Mouse (Mus musculus) midbrain, embryonic 16.5 days (tissue): Measurements from ENCODE around the gene Tmem110. TPM values are rescaled to one million over a fixed set of nuclear protein-coding genes. Genes with fewer than 3 reads are reported as not detected.

ENCODE experiments used
- ATAC-seq: fragments of 200-750 bp; cut with Nextera tagmentation; 2 replicates; pipeline ENCODE4 v1.8.0; 2017; ENCODE audit warnings: moderate TSS enrichment
- H3K27ac ChIP-seq: fragments of 300-500 bp; sonication (generic); 2 replicates; pipeline ENCODE4 v1.5.1; 2014; ENCODE audit warnings: mild to moderate bottlenecking, low read length, mixed read lengths
- H3K27me3 ChIP-seq: fragments of 300-500 bp; sonication (generic); 2 replicates; pipeline ENCODE4 v1.6.1; 2014; ENCODE audit warnings: low read depth, low read length, mixed read lengths; ENCODE audit not compliant: control insufficient read depth, insufficient read depth
- H3K36me3 ChIP-seq: fragments of 300-500 bp; sonication (generic); 2 replicates; pipeline ENCODE4 v1.6.1; 2014; ENCODE audit warnings: mild to moderate bottlenecking, low read length, moderate library complexity, mixed read lengths; ENCODE audit not compliant: control insufficient read depth, insufficient read depth
- H3K4me1 ChIP-seq: fragments of 300-500 bp; sonication (generic); 2 replicates; pipeline ENCODE4 v1.6.1; 2014; ENCODE audit warnings: mild to moderate bottlenecking, low read length, mixed read lengths; ENCODE audit not compliant: control insufficient read depth, insufficient read depth
- H3K4me2 ChIP-seq: fragments of 300-500 bp; sonication (generic); 2 replicates; pipeline ENCODE4 v1.6.1; 2014; ENCODE audit warnings: mild to moderate bottlenecking, low read length, mixed read lengths
- H3K4me3 ChIP-seq: fragments of 300-500 bp; sonication (generic); 2 replicates; pipeline ENCODE4 v1.5.1; 2014; ENCODE audit warnings: low read depth, mild to moderate bottlenecking, low read length, moderate library complexity, mixed read lengths
- H3K9ac ChIP-seq: fragments of 300-500 bp; sonication (generic); 2 replicates; pipeline ENCODE4 v1.6.1; 2014; ENCODE audit warnings: low read depth, low read length, mixed read lengths
- H3K9me3 ChIP-seq: fragments of 300-500 bp; sonication (generic); replicated peaks from 2 replicates; pipeline ENCODE4 v1.6.1; 2014; ENCODE audit warnings: mild to moderate bottlenecking, low read length, mixed read lengths; ENCODE audit not compliant: control insufficient read depth, poor library complexity, severe bottlenecking
- WGBS: fragments of 180-500 bp; shearing (Covaris S2); extraction: QIAGEN DNeasy Blood & Tissue Kit; methylation state at CpG from one replicate; pipeline ENCODE4 v1.1.7; 2014; 5-methylcytosine and 5-hydroxymethylcytosine counted together
- polyA plus RNA-seq: library from polyadenylated mRNA; unstranded; fragments of >200 nt; fragmentation: Nextera tagmentation; extraction: Ambion mirVana; gene quantifications from 2 replicates; pipeline ENCODE4 v1.2.1, GENCODE M21; 2015

Gene Tmem110
- polyA plus RNA-seq, 1 experiment from 2014 or later = 22.3 TPM

DNA sequence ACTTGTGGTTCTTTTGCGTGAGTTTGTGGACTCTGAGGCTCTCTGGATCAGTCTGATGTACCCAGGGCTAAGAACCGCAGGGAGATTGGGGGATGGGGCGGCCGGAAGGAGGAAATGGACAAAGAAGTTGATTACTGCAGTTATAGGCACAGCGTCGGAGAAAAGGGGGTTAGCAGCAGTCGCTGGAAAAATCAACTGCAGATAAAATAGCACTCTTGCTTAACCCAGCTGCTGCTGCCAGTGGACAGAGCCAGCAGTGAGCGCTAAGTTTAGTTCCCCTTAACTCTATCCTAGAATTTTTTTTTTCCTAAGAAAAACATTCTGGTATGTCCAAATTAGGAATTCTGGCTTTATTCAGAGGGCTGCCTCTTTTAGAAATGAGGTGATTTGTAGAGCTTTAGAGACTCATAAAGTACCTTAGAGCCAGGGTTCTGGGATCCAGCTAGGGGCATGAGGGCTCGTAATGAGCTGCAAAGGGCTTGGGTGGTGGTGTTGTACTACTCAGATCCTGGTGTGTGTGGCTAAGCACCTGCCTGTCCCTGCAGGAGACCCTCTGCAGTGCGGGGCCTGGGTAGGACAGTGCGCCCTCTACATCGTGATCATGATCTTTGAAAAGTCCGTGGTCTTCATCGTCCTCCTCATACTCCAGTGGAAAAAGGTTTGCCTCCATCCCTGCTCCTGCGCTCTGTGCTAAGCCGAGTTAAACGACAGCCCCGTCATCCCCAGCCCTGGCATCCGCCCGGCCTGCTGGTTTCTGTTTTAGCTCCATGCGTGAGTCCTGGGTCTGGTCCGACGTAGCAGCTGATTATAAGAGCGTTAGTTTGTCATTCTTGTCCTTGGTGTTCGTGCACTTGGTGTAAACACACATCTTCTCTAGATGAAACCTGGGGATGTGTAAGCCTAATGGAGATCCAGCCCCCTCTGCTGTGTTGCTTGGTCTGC, 45.1 kb downstream of the Tmem110 start:
- H3K27ac ChIP-seq = no peak overlapping the region
- H3K9ac ChIP-seq = no peak overlapping the region
- H3K9me3 ChIP-seq = no peaks in the 10 kb centered on the region
- ATAC-seq = no peak
- no peak overlapping the region for H3K4me2 ChIP-seq
- no peaks in the 10 kb centered on the region for H3K4me1 ChIP-seq
- no peaks in the 10 kb centered on the region for H3K27me3 ChIP-seq
- H3K36me3 ChIP-seq = peaks cover 15% of the 10 kb centered on the region
- no peak overlapping the region for H3K4me3 ChIP-seq
- WGBS = 93% methylated on average over 25 of the region's 25 CpGs

DNA sequence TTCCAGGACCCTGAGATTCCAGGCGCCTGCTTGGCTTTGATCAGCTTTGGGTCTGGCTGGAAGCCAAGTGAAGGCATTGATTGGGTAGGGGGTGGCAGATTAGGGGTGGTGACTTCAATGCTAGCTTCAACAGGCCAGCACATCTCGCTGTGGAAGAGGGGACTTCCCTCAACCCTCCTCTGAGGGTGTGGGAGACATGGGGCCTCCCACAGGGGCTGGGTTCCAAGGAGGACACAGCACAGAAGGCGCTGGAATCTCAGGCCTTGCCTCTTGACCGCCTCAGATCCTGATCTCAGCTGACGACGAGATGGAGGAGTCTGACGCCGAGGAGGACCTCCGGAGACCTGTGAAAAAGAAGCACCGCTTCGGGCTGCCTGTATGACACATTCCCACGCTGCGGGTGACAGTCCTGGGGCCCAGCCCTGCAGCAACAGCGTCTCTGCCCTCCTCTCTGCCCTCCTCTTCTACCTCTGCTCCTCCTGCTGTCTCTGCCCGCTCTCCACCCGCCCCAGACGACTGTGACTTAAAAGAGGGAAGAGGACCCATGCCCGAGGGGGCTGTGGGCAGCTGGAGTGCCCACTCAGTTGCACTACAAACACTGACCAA, 48.8 kb downstream of the Tmem110 start:
- Histone ChIP-seq H3K9me3 (no peaks in the 10 kb centered on the region), H3K36me3 (peaks cover 9% of the 10 kb centered on the region; the same call in 1 of the 2 replicates), H3K27me3 (no peaks in the 10 kb centered on the region), H3K4me3 (no peak overlapping the region), H3K4me2 (no peak overlapping the region), H3K9ac (no peak overlapping the region), H3K27ac (no peak overlapping the region), H3K4me1 (no peaks in the 10 kb centered on the region)
- no peak for ATAC-seq
- 83% methylated on average over 18 of the region's 18 CpGs for WGBS

DNA sequence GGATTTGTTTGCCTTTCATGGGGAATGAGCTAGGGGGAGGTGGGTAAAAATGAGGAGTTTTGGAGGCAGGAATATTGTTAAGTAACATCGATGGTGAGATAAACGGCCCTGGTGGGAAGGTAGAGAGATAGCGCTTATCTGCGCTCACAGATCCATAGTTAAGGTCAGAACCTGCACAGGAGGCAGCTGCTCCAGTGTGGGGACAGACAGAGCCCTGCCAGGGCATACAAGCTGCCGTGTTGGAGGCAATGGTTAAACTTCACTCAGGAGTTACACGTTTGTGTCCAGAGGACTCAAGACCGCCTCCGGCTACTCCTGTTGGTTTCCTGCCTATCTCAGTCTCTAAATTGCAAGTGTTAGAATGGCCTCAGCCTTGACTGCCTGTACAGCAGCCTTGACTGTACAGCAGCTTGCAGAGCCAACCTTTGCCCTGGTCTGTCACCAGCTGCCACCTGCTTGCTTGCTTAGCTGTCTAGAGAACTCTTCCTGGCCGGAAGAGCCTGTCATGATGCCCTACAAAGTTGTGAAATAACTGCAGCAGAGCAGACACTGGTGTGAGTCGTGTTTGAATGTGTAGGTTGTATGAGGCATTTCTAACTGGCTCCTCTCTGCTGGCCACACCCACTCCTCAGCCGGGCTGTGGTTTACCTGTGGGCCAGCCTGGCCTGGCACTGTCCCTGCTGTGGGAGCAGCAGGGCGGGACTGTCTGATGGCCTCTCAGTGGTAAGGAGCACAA, 49.9 kb downstream of the Tmem110 start:
- H3K27me3 ChIP-seq = no peaks in the 10 kb centered on the region
- H3K36me3 ChIP-seq = peaks cover 9% of the 10 kb centered on the region; the same call in 1 of the 2 replicates
- no peaks in the 10 kb centered on the region for H3K9me3 ChIP-seq
- H3K4me2 ChIP-seq = no peak overlapping the region
- WGBS = 92% methylated on average over 12 of the region's 12 CpGs
- ATAC-seq = no peak
- no peak overlapping the region for H3K9ac ChIP-seq
- H3K27ac ChIP-seq = no peak overlapping the region
- no peaks in the 10 kb centered on the region for H3K4me1 ChIP-seq
- H3K4me3 ChIP-seq = no peak overlapping the region

DNA sequence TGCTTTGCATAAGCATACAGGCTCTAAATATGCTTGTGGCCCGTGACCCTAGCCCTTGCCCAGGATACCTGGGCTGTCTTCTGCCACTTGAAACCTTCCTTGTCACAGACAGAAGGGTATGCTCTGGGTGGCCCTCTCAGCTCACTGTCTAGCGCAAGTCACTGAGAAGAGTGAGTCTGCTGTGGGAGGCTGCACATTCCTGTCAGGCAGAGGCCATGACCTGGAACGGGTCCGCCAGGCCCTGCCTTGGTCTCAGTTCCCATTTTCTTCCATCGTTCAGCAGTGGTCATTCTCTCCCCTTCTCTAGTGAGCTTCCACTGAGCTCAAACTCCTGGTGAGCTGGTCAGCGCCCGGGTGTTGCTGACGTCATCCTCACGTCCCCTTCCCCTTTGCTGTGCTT, 50.6 kb downstream of the Tmem110 start:
- H3K27me3 ChIP-seq = no peaks in the 10 kb centered on the region
- H3K4me2 ChIP-seq = no peak overlapping the region
- H3K4me3 ChIP-seq = no peak overlapping the region
- no peaks in the 10 kb centered on the region for H3K4me1 ChIP-seq
- no peak overlapping the region for H3K9ac ChIP-seq
- WGBS = 86% methylated on average over 9 of the region's 9 CpGs
- peaks cover 9% of the 10 kb centered on the region; the same call in 1 of the 2 replicates for H3K36me3 ChIP-seq
- H3K9me3 ChIP-seq = no peaks in the 10 kb centered on the region
- ATAC-seq = no peak
- H3K27ac ChIP-seq = no peak overlapping the region

DNA sequence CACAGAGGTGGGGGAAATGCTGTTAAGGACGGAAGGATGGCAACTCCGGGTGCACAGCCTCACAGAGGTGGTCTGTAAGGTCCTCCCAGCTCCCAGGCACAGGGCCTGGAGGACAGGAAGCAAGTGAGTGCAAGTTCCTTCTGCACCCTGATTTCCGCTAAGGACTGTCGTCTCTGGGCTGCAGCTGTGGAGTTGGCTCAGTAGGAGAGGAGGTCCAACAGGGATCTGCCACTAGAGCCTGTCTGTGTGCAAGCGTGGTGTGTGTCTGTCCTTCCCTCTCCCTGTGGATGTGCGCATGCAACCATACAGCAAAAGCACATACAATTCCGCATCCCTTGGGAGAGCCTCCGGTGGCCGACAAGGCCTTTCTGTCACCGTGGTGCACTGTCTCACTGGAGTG, 51.1 kb downstream of the Tmem110 start:
- peaks cover 9% of the 10 kb centered on the region; the same call in 1 of the 2 replicates for H3K36me3 ChIP-seq
- H3K4me3 ChIP-seq = no peak overlapping the region
- no peak overlapping the region for H3K9ac ChIP-seq
- no peak for ATAC-seq
- WGBS = 95% methylated on average over 10 of the region's 10 CpGs
- no peak overlapping the region for H3K27ac ChIP-seq
- no peaks in the 10 kb centered on the region for H3K27me3 ChIP-seq
- no peak overlapping the region for H3K4me2 ChIP-seq
- H3K4me1 ChIP-seq = no peaks in the 10 kb centered on the region
- no peaks in the 10 kb centered on the region for H3K9me3 ChIP-seq

DNA sequence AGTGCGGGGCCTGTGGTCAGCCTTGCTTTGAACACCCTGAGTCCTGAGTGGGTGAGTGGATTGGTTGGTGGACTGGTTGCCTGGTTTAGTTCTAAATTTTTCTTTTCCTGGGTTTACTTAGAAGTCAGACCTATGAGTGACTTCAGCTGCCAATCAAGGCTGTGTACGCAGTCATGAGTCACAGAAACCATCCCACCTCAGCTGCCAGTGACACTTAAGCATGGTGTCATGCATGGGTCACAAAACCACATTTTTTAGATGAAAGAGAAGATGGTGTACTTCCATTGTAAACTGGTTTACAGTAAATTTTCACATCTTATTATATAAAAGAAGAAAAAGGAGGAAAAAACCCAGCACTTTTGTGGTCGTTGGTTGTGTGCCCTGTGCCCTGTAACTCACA, 52.4 kb downstream of the Tmem110 start:
- Histone ChIP-seq H3K9ac (no peak overlapping the region), H3K4me1 (no peaks in the 10 kb centered on the region), H3K9me3 (no peaks in the 10 kb centered on the region), H3K4me3 (no peak overlapping the region), H3K27me3 (no peaks in the 10 kb centered on the region), H3K27ac (no peak overlapping the region), H3K4me2 (no peak overlapping the region), H3K36me3 (peaks cover 9% of the 10 kb centered on the region; the same call in 1 of the 2 replicates)
- 95% methylated on average over 3 of the region's 3 CpGs for whole genome bisulfite sequencing
- ATAC-seq = no peak

DNA sequence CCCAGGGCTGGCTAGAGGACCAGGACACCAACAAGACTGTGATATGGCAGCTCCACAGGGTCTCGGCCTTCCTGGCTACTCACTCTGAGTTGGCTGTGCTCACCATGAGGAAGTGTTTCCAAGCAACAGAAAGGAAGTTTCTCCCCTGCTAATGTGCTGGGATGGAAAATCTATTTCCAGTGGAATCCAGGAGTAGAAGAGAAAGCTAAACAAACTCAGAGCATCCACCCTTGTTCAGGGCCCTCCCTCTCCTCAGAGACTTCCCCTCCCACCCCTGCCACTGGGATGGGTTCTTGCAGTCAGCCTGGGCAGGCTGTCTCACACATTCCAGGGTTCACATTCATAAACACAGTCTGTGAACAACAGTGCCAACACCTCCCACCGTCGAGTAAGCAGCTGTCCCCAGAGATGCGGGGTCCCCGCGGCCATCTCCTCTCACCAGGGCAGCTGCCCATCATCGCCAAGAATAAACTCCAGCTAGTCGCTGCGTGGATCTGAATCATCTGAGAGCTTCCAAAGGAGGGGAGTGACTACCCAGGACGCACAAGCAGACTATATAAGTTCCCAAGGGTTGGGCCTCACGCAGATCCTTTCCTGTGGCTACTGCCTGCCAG, 53.7 kb downstream of the Tmem110 start, which contains the start of gene Mustn1:
Gene Mustn1 (plus strand): TSS at position 243 of the 614 bp plus-strand sequence.
- H3K27ac ChIP-seq = no peak within 1 kb of the TSS
- no peak within 1 kb of the TSS for H3K4me3 ChIP-seq
- WGBS = 78% methylated on average over 11 of the region's 11 CpGs
- ATAC-seq = no peak
- no peak within 1 kb of the TSS for H3K9ac ChIP-seq
- no peaks in the 10 kb centered on the region for H3K9me3 ChIP-seq
- peaks cover 6% of the 10 kb centered on the region; the same call in 1 of the 2 replicates for H3K36me3 ChIP-seq
- H3K4me2 ChIP-seq = no peak within 1 kb of the TSS
- no peaks in the 10 kb centered on the region for H3K27me3 ChIP-seq
- no peaks in the 10 kb centered on the region for H3K4me1 ChIP-seq

DNA sequence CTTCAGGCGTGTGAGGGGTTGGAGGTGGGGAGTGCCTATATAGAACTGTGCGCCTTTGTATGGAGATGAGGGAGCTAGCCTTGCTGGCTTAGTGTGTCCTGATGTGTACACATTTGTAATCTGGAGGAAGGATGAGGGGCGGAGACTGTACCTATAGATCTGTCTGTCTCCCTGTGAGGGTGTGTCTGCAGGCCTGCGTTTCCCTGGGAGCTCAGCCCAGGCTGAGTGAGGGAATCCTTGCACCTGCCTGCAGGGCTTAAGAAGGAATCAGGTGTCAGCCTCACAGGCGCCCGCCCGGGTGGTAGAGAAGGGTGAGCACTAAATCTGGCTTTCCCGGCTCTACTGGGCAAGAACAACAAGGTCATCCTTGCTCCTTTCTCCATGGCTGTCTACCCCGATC, 54.4 kb downstream of the Tmem110 start:
- 64% methylated on average over 9 of the region's 9 CpGs for WGBS
- 0 out of 2 replicates have a peak, but pooled peaks cover 2% of the 10 kb centered on the region for H3K36me3 ChIP-seq
- H3K4me3 ChIP-seq = no peak overlapping the region
- no peak overlapping the region for H3K27ac ChIP-seq
- H3K9ac ChIP-seq = no peak overlapping the region
- no peaks in the 10 kb centered on the region for H3K4me1 ChIP-seq
- H3K4me2 ChIP-seq = no peak overlapping the region
- ATAC-seq = no peak
- H3K27me3 ChIP-seq = no peaks in the 10 kb centered on the region
- H3K9me3 ChIP-seq = no peaks in the 10 kb centered on the region
